Mouse (Mus musculus) layer of hippocampus, adult 18-20 months (tissue): ENCODE measurements at regions not wholly inside any gene's neighbourhood (a gene's known extent, or its start where the extent isn't known, plus 50 kb on each side); places are given as distances from the start of the nearest gene placed in this dataset.
"Not testable (repeated sequence)": the region's sequence is repeated elsewhere in the genome, so short reads cannot be mapped to it uniquely, and the experiment has no call there.

Source experiments
- DNase-seq, 2 experiments: peaks; one replicate each; pipeline ENCODE4 v3.0.0; 2022; ENCODE audit warnings: low spot score in 2 of 2

GRCm38 (mm10) chr3:101224091-101224490 is 63.6 kb downstream of the Cd2 start:
- no peak for DNase-seq

GRCm38 (mm10) chr3:101219897-101220296 is 67.8 kb downstream of the Cd2 start:
- no peak for DNase-seq

GRCm38 (mm10) chr3:101216711-101217110 is 71.0 kb downstream of the Cd2 start:
- no peak for DNase-seq

- no peak for DNase-seq
These were observed 74.6 kb downstream of the Cd2 start for GRCm38 (mm10) chr3:101213212-101213562.

- no peak for DNase-seq
These were observed 75.1 kb downstream of the Cd2 start for GRCm38 (mm10) chr3:101212403-101213211.

GRCm38 (mm10) chr3:101211936-101212335 is 75.8 kb downstream of the Cd2 start:
- DNase-seq: no peak

- no peak for DNase-seq
These were observed 78.2 kb downstream of the Cd2 start for GRCm38 (mm10) chr3:101209546-101209945.

- DNase-seq: no peak
These were observed 79.0 kb downstream of the Cd2 start for GRCm38 (mm10) chr3:101208751-101209150.

- DNase-seq: not testable (repeated sequence)
These were observed 81.6 kb downstream of the Cd2 start for GRCm38 (mm10) chr3:101206172-101206571.

GRCm38 (mm10) chr3:101194725-101195124 is 84.6 kb upstream of the Ptgfrn start:
- no peak for DNase-seq

- DNase-seq: no peak
These were observed 84.2 kb upstream of the Ptgfrn start for GRCm38 (mm10) chr3:101194319-101194718.

GRCm38 (mm10) chr3:101191298-101191986 is 81.4 kb upstream of the Ptgfrn start:
- DNase-seq: peak; percentile 30 to 62

GRCm38 (mm10) chr3:101181958-101182357 is 71.9 kb upstream of the Ptgfrn start:
- no peak for DNase-seq

- no peak for DNase-seq
These were observed 63.9 kb upstream of the Ptgfrn start for GRCm38 (mm10) chr3:101173954-101174353.

GRCm38 (mm10) chr3:101170037-101171019 is 60.2 kb upstream of the Ptgfrn start:
- no peak for DNase-seq

GRCm38 (mm10) chr3:101167026-101167425 is 56.9 kb upstream of the Ptgfrn start:
- DNase-seq: no peak

- no peak for DNase-seq
These were observed 56.5 kb upstream of the Ptgfrn start for GRCm38 (mm10) chr3:101166580-101166979.

GRCm38 (mm10) chr3:101165261-101165660 is 55.2 kb upstream of the Ptgfrn start:
- no peak for DNase-seq

- no peak for DNase-seq
These were observed 54.7 kb upstream of the Ptgfrn start for GRCm38 (mm10) chr3:101164771-101165170.

GRCm38 (mm10) chr3:101163991-101164434 is 53.9 kb upstream of the Ptgfrn start:
- DNase-seq: no peak
